Mouse (Mus musculus) v-Abl transformed pro-B cells (cell line): Measurements from ENCODE around the gene Ptprm.

ENCODE experiments used
- in situ Hi-C, 2 experiments: fragments of 400-800 bp; cut with MboI; formaldehyde crosslinking; loops; one replicate each; pipeline ENCODE4 v1.15.1; 2025; ENCODE audit not compliant: unreplicated experiment in 2 of 2

Ptprm gene

DNA sequence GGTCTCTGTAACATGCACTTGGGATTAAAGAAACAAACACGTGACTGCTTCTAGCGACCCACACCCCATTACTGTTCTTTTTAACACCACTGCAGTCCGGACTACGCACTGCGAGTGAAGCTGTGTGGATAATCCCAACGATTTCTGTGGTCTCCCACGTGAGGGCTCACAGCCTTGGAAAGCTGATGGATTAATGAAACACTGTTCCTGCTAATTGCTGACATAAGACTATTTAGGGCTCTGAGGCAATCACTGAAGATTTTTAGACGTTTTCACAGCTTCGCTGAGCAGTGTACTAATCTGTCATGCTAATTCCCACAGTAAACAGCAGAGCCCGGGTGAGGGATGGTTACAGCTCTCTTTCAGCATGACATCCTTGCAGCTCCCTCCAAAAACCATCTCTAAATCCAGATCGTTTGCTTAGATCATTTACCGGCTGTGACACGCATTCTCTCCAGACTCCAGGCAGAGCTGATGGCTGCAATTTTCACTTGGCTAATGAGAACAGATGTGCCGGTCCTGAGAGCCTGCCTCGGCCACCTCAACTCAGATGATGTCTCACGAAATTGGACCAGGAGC, 63.5 kb downstream of the Ptprm start:
- in situ Hi-C loops: no loop called here

DNA sequence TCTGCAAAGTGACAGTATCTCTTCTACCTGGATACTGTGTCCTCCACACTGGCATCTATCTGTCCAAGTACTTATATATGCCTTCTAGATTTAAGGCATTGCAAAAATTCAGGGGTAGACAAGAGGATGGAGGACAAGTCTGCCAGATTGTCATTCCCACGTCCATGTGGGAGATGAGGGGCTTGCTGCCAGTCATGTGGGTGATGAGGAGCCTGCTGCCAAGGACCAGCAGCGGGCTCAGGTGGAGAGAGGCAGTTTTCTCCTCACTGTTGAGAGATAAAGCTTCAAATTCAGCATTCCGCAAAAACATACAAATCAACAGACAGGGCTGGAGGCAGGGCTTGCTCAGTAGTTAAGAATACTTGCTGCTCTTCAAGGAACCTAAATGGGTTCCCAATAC, 66.8 kb downstream of the Ptprm start:
- in situ Hi-C loops: no loop called here

DNA sequence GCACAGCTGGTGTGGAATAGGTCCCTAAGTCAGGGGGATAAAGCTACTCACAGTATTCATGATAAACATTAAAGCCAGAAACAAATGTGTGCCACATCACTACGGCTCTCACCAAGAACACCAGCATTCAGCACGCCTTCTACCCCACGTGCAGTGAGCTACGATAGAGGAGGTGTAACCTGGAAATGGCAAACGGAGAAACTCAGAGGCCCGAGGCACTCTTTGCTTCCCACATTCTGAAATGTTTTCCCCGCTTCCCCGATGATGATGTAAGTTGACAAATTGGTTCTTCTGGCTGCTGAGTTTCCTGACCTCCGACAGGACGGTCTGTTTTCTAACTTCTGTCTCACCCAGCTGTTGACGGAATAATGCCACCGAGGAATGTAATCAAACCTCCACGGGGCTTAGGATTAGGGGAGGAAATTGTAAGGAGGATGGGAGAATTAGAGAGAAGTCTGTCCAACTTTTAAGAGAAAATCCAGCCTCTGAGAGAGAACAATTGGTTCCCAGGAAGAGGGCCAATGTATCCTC, 72.6 kb downstream of the Ptprm start:
- in situ Hi-C loops: no loop called here

DNA sequence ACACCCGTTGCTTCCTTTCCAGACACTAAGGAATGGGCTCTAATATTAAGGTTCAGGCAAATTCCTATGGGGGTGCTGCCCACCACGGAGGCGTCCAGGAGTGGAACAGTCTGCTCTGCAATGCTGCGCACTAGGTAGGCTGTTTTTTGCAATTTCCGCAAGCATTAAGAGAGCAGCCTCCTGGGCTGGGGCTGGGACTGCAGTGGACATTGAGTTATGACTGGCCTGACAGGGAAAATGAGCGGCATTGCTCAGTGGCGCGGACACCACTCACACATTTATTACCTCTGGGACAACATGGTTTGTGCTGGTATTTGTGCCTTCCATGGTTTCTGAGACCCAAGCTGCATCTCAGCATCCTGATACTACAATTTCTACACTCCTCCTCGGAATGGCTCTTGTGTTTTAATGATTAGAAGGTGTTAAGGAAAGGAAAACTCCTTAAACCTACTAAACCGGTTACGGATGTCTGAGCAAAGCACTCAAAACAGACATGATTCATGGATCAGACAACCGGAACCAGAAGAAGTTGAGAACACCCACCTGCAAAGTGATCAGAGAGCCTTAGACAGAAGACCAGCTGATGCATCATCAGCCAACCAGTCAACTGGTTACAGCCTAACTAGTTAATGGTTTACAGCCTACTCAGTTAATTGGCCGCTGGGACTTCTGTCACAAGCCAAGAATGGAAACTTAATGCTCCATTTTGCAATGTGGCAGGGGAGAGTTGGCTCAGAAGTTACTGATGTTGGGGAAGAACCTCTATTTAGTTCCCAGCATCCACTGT, 76.9 kb downstream of the Ptprm start:
- in situ Hi-C loops: no loop called here

DNA sequence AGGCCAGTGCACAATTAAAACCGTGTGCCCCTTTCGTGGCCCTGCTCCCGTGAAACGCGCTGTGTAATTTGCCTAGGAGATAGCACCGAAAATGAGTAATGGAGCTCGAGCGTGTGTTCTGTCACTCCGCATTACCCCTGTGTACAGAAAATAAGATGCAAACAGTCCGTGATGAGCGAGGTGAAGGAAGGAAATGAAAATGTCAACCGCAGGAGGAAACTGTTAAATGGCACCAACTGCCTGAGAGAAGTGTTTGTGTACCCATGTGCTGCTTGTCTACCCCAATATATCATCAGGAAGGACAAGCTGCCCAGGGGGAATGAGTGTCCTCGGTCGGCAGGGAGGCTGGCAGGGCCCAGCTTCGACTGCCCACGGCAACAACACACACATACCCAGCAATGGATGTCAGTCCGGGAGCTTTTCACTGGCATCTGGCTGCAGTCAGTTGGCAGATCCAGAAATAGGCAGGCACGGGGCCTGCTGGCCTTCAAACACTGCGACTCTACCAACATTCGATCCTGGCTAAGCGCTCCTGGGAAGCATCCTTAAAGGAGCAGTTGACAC, 79.6 kb downstream of the Ptprm start:
- in situ Hi-C loops: no loop called here

DNA sequence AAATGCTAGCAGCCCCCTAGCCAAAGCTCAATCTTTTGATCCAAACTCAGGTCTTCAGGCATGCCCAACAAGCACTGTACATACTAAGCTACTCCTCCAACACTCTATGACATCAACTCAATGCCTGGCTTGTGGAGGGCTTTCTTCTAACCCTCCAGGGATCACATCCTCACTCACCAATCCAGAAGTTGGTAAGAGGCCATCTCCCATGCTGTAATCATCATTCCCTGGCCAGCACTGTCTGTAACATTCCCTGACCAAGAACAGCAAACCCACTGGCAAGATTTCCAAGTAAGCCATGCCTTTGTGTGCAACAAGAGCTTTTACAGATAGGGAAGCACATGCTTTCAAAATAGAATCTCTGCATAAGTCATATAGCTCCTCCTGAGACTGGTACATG, 81.3 kb downstream of the Ptprm start:
- in situ Hi-C loops: no loop called here

DNA sequence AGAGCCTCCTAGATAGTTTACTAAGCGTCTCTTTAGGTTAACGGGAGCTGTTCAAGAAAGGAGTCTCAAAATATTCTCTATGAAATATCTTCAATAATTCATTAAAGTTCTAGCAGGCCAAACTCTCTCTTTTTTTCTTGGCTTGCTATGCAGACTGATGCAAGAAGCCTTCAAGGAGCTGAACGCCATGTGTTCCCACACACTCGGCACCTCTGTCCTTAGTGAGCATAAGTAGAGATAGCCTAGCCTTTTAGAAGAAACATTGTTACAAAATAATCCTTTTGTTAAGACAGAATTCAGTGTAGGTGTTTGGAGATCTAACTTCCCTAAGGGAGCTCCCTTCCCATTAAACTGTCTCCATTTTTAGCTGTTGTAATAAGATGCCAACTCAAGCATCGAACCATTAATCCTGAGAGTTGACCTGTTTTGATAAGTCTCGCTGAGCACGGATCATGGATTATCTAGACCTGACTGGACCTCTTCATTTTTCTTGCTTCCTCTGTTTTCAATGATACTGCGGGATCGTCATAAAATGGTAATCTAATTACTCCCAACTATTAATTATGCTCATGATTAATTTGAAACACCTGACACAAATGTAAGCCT, 85.7 kb downstream of the Ptprm start:
- in situ Hi-C loops: no loop called here

DNA sequence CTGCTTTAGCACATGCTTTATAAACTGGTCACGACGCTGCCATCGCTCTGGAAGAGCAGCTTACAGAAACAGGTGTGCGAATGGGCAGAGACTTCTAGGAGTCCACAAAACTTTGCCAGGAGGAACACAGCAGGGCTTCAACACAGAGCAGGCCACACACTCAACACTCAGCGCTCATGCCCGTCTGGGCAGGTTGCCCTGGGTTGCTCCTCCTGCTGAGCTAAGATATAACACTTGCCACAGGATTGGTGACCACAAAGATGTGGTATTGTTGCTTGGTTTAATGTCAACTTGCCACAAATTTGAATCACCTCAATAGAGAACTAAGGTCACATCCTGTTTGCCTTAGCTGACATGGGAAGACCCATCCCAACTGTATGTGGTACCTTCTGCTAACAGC, 88.0 kb downstream of the Ptprm start:
- in situ Hi-C loops: no loop called here

DNA sequence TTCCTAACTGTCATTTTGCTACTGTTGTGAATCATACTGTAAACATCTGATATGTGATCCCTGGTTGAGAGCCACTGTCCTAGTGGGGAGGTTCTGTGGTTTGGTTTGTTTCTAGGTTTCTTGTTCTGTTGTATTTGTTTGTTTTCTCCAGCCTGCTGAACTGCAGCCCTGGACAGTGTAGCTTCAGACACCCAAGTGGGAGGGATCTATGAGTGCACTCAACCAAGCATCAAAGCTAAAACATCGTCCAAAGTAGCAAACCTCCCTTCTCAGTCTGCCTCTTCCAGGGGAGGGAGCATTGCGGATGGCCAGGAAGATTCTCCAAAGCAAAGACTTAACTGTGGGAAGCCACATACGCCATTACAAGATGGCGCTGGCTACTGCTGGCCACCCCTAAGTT, 88.7 kb downstream of the Ptprm start:
- in situ Hi-C loops: no loop called here

DNA sequence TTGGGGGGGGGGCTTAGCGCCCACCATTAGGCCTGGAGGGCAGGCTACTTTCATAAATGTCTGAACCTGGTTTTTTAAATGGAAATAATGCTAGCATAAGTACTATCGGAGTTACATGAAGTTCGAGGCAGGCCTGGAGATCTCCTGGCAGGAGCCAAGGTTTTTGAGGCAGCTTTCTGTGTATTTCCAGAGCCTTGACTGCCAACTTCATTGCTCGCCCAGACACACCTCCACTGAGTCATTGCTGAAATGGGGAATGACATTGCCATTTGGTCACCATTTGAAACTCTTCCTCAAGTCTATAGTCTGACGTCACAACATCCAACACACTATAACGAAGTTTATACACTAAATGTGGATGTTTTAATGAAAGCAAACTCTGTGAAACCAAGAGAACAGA, 89.5 kb downstream of the Ptprm start:
- in situ Hi-C loops: no loop called here

DNA sequence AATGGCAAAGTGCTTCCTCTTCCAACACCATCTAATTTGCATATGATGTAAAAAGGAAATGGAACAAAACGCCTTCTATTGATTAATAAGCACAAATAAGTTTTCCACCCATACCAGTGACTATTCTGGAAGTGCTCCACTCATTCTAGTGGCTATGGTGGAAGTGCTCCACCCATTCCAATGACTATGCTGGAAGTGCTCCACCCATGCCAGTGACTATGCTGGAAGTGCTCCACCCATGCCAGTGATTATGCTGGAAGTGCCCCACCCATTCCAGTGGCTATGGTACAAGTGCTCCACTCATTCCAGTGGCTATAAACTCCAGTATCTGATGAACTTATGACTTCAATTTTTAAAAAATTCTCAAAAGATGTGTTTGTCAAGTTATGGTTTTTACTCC, 91.2 kb downstream of the Ptprm start:
- in situ Hi-C loops: no loop called here

DNA sequence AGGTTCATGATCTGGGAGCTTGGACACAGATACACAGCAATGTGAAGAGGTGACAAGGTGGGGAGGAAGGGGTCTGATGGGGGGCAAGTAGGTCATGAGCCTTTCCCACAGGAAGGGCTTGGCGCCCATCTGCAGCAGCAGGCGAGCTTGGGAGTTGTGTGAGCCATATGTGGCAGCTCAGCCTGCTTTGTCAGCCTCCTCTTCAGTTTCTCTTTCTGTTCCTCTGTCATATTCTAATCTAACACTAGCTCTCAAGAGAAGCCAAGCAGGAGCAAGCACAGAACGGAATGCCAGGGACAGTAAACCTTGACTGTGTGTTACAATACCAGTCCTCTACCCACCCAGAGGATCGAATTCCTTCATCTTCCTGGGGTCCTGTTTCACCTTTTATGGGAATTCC, 94.2 kb downstream of the Ptprm start:
- in situ Hi-C loops: no loop called here

DNA sequence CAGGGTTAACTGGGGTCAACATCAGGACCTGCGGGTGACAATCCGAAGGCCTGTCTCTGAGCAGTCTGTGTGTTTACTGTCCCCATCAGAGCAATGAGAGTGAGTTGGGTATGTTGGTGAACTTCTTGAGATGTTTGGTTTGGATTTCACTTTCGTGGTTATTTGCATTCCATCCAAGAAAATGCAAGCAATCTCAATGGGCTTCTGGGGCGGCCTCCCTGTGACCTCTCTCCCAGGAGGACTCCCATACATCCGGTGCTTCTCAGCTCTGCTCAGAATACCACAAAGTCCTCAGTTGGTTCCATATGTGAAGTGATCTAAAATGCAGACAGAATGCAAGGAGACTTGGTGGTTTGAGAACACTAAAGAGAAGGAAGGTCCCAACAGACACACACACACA, 96.5 kb downstream of the Ptprm start:
- in situ Hi-C loops: no loop called here

DNA sequence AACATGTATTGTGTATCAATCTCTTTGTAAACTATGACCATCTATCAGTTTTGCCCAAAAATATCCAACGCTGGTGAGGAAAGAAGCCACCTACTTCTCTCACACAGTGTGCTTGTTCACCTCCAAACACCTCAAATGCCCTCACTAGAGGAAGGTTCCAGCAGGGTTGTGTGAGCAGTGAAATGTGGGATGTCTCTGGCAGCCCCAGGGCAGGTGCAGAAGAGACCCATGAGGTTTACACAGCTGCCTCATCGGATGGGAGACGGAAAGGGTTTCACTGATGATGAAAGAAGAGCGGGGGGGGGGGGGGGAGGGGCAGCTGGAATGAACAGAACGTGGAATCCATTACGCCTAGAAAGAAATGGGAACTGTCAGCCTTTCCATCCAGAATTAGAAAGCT, 98.1 kb downstream of the Ptprm start:
- in situ Hi-C loops: no loop called here

DNA sequence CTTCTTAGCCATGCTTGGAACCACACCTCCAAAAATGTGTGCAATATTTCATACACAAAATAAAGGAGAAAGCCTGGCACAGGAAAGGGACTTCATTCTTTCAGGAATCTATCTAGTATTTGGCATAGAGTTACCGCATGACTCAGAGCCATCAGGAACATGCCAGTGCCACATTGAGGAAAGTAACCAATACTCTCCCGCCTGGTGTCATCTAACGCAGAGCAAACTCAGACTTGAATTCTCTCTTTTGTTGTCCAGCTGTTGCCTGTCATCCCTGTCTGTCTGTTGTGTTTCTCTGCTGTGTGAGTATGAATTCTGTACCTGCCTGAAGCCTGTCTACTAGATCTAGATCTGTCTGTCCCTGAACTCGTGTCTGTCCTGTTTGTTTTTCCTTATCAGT, 100.8 kb downstream of the Ptprm start:
- in situ Hi-C loops: no loop called here

DNA sequence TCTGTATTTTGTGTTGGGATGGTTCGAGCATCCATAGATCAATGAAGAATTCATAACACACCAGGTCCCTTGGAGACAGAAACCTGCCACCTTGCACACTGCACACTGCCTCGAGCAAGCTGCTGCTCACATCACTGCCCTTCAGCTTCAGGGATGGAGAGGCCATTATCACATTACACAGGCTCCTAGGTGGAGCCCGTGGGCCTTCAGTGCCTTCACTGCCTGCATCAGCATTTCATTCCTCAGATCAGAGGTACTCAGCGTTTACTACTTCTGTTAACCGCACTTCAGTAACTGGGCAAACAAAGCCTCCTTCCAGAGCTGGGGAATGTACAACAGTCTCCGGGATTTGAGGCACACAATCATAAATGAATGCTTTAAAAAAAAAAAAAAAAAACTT, 101.3 kb downstream of the Ptprm start:
- in situ Hi-C loops: no loop called here

DNA sequence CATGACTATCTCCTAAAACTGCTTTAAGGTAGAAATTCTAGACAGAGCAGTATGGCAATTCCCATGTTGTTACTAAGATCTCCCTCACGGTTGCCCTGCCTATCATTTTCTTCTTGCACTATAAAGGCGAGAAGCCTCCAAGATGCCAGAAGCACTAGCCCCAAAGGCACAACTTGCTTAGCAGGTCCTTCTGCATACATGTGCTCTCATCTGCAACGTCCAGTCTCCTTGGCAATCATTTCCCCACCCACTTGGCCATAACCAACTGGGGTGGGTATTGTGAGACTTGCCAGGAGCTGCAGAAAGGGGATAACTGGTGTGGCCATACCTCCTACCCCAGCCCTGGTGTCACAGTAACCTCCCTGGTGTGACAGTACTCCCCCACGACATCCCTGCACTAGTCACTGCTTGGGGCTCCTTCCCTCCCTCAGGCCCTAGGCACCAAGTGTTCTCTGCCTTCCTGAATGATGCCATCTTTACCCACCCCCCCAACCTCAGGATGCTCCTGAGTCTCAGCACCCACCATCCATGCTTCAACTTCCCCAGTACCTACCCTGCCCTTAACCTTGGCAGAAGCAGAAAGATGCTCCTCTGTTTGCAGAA, 108.9 kb downstream of the Ptprm start:
- in situ Hi-C loops: no loop called here

DNA sequence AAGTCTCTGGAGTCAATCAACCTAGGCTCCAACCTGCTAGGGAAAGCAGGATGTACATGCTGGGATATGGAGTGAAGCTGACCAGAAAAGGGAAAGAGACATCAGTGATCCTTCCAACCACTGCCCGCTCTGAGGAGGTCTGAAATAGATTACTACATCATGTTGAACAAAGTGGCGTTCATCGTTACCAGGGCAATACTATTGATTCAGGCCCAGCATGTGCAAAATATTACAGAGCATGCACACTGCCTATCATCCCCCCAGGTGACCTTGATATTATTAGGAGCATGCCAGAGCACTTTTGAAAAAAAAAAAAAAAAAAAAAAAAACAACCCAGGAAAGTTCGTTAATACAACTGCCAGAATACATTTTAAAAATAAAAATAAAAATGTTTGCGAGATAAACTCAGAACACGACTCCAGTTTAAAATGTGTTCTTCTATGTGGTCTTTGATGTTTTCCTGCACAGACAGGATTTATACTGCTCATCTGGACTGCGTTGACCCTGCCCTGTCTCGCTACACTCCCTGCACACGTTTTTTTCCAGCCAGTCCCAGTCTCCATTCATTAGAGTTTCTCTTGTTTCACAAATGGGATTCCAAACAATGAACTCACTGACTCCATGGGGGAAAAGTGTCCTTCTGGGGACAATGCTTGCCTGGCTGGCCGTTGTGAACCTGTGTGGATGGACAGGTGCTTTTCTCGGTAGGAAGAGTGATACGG, 111.3 kb downstream of the Ptprm start:
- in situ Hi-C loops: no loop called here

DNA sequence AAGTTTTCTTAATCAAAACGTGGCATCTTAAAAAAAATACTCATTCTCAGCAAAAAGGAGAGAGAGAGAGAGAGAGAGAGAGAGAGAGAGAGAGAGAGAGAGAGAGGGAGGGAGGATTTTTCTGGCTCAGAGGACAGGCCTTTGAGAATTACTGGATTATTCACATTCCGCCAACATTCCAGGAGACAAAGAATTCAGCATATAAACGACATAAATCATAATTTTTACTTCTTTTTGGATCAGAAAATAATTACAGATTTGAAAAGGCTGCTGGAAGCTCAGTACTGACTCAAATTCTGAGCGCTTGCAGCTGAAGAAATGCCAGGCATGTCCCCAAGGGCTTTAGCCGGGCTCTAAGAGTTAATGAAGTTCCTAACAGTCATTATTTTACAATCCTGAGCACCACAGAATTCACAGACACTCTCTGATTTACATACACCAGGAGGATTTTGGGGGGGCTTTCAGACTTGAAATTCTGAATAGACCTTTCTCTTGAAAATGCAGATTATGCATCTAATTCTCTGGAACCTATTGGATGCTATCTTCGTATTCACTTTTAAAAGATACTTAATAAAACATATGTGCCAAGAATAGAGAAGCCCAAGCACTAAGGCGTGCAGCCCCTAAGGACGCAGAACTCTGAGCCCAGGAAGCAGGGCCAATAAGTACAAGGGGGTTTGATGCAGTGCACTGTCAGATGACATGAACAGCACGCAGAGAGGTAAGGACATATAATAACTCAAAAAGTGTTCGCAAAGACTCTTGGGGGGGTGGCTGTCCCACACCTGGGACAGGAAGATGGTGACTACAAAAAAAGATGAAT, 112.1 kb downstream of the Ptprm start:
- in situ Hi-C loops: no loop called here

DNA sequence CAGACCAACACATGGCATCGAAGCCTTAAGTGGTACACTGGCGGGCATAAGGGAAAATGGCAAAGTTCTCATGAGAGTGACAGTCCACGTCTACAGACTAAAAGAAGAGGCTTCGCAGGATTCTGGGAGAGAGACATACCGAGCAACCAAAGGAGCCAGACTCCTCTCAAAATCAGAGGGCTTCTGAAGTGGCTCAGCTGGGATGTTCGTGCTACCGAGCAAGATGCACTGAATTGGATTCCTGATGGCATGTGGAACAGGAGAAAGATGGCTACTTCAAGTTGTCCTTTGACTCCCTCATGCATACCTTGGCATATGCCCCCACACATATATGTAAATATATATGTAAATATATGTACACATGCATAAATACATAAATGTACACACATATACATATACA, 115.4 kb downstream of the Ptprm start:
- in situ Hi-C loops: no loop called here
